Mouse (Mus musculus): Measurements from ENCODE around the gene Smarce1.

DNA sequence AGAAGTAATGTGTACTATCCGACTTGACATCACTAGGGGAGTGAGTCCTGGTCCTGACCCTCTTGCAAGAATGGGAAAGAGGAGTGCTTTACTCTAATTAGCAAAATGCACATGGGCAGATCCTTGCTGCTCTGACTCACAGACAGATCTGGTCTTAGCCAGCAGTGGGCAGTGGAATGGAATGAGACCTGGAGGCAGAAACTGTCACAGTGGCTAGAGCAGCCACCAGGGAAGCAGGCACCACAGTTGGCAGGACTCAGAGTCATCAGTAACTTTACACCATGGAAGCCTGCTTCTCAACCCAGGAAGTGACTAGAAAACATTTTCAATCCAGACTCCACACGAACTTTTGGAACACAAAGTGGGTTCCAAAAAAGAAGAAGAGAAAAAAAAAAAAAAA lies 9.0 kb downstream of the Smarce1 start:
- TF ChIP-seq CTCF (IDR thresholded peaks at IDR 0.05; ENCODE audit: low read depth, low read length), result no peak
- TF ChIP-seq EP300 (IDR thresholded peaks at IDR 0.05; ENCODE audit: insufficient read depth, low read depth, low read length), result no peak
- no peak for TF ChIP-seq POLR2A (IDR thresholded peaks at IDR 0.05; ENCODE audit: insufficient read depth, low read length)

Data from ES-Bruce4 (cell line).